ENCODE assay signal across 13 mouse cellular contexts in the genomic region with DNA sequence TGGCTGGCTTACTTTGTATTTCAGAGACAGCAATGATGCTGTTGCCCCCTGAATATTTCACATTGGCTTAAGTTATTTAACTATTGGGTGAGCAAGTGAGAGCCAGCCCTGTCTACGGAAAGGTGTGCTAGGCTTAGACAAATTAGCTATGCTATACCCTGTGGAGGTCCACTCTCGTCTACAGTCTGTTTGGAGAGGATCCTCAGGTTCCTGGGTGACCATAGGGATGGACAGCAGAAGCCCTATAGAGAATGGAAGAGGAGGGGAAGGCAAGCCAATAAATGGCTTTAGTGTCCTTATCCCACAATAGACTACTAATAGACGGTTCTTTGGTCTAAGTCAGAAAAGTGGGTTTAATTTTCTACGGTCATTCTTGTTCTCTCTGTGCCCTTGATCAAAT.
DNase-seq lines count a peak whose midpoint lies in the region; ATAC-seq and TF ChIP-seq lines count a peak whose summit lies in the region.
"Had no signal": no experiment of that assay in that cellular context is flagged by ENCODE, and none has a peak within 500 bp of the region (broad histone marks: within the 10 kb centered on the region; RNA-seq: fewer than 3 reads in every experiment).

No protein-coding gene starts in this region.

- TF ChIP-seq CTCF in kidney, postnatal 0 days (IDR thresholded peaks at IDR 0.05; ENCODE audit: low read depth) = no peak

- H3K4me2 ChIP-seq in hindbrain, embryonic 13.5 days = no peak overlapping the region
- no peak overlapping the region for H3K4me2 ChIP-seq in hindbrain, embryonic 12.5 days (replicated peaks)
- no peak overlapping the region for H3K4me2 ChIP-seq in kidney, postnatal 0 days (ENCODE audit: low read length)
- H3K4me2 ChIP-seq in neural tube, embryonic 12.5 days (replicated peaks) = 0 out of 2 replicates have a peak overlapping the region, but pooled peaks have one; percentile 50
- no peak overlapping the region for H3K4me2 ChIP-seq in limb, embryonic 15.5 days
- H3K4me2 ChIP-seq: liver, embryonic 13.5 days had no signal

- no peaks in the 10 kb centered on the region for H3K27me3 ChIP-seq in hindbrain, embryonic 13.5 days
- H3K27me3 ChIP-seq in hindbrain, embryonic 12.5 days = no peaks in the 10 kb centered on the region
- no peaks in the 10 kb centered on the region for H3K27me3 ChIP-seq in kidney, postnatal 0 days (ENCODE audit: insufficient read depth, low read length)
- H3K27me3 ChIP-seq in neural tube, embryonic 12.5 days (replicated peaks) = no peaks in the 10 kb centered on the region
- H3K27me3 ChIP-seq in limb, embryonic 15.5 days = no peaks in the 10 kb centered on the region
- H3K27me3 ChIP-seq: liver, embryonic 13.5 days; megakaryocyte, embryonic 14.5 days had no signal

- no peaks in the 10 kb centered on the region for H3K36me3 ChIP-seq in hindbrain, embryonic 13.5 days
- no peaks in the 10 kb centered on the region for H3K36me3 ChIP-seq in hindbrain, embryonic 12.5 days
- H3K36me3 ChIP-seq in kidney, postnatal 0 days (ENCODE audit: insufficient read depth, low read length) = no peaks in the 10 kb centered on the region
- H3K36me3 ChIP-seq in neural tube, embryonic 12.5 days = no peaks in the 10 kb centered on the region
- no peaks in the 10 kb centered on the region for H3K36me3 ChIP-seq in limb, embryonic 15.5 days
- H3K36me3 ChIP-seq: heart, embryonic 10.5 days; liver, embryonic 13.5 days had no signal

- no peak for DNase-seq in kidney, postnatal 0 days (ENCODE audit: low spot score)
- DNase-seq in kidney, postnatal 25 days = no peak
- no peak for DNase-seq in neural tube, embryonic 10.5 days (ENCODE audit: extremely low spot score, low spot score)
- no peak for DNase-seq in heart, adult 8-10 months (ENCODE audit: low spot score)
- DNase-seq: B cell, adult 2 months; liver, embryonic 13.5 days had no signal

- 75% methylated on average over 4 of the region's 4 CpGs for WGBS in hindbrain, embryonic 13.5 days
- WGBS in hindbrain, embryonic 12.5 days = 74% methylated on average over 4 of the region's 4 CpGs
- WGBS in kidney, postnatal 0 days = 79% methylated on average over 4 of the region's 4 CpGs
- 42% methylated on average over 4 of the region's 4 CpGs for WGBS in neural tube, embryonic 12.5 days
- WGBS in limb, embryonic 15.5 days = 77% methylated on average over 4 of the region's 4 CpGs

- peaks cover 6% of the 10 kb centered on the region for H3K4me1 ChIP-seq in hindbrain, embryonic 13.5 days (replicated peaks)
- H3K4me1 ChIP-seq in hindbrain, embryonic 12.5 days = peaks cover 4% of the 10 kb centered on the region; the same call in 1 of the 2 replicates
- H3K4me1 ChIP-seq in kidney, postnatal 0 days (replicated peaks; ENCODE audit: insufficient read depth, low read length) = peaks cover 9% of the 10 kb centered on the region; the same call in 1 of the 2 replicates
- H3K4me1 ChIP-seq in neural tube, embryonic 12.5 days = 0 out of 2 replicates have a peak, but pooled peaks cover 5% of the 10 kb centered on the region
- H3K4me1 ChIP-seq in limb, embryonic 15.5 days = peaks cover 20% of the 10 kb centered on the region; the same call in 1 of the 2 replicates
- H3K4me1 ChIP-seq: liver, embryonic 13.5 days; megakaryocyte, embryonic 14.5 days had no signal

- no peak overlapping the region for H3K4me3 ChIP-seq in hindbrain, embryonic 13.5 days
- H3K4me3 ChIP-seq in hindbrain, embryonic 12.5 days = no peak overlapping the region
- H3K4me3 ChIP-seq in kidney, postnatal 0 days (replicated peaks; ENCODE audit: low read depth, low read length) = no peak overlapping the region
- no peak overlapping the region for H3K4me3 ChIP-seq in neural tube, embryonic 12.5 days
- no peak overlapping the region for H3K4me3 ChIP-seq in limb, embryonic 15.5 days
- H3K4me3 ChIP-seq: erythroblast, embryonic 14.5 days; heart, embryonic 10.5 days; liver, embryonic 13.5 days; megakaryocyte, embryonic 14.5 days had no signal

- peak; percentile 28; the same call in 1 of the 2 replicates for ATAC-seq in hindbrain, embryonic 13.5 days (ENCODE audit: low FRiP score)
- no peak for ATAC-seq in hindbrain, embryonic 12.5 days (ENCODE audit: low FRiP score)
- ATAC-seq in kidney, postnatal 0 days (replicated peaks; ENCODE audit: low FRiP score, low read depth) = no peak
- peak; percentile 77; the same call in 1 of the 2 replicates for ATAC-seq in neural tube, embryonic 12.5 days (ENCODE audit: low FRiP score, low read depth)
- ATAC-seq in limb, embryonic 15.5 days (ENCODE audit: insufficient number of reproducible peaks, low FRiP score, low TSS enrichment, low read depth) = no peak

- no peak overlapping the region for H3K9ac ChIP-seq in hindbrain, embryonic 13.5 days
- H3K9ac ChIP-seq in hindbrain, embryonic 12.5 days = no peak overlapping the region
- no peak overlapping the region for H3K9ac ChIP-seq in kidney, postnatal 0 days (ENCODE audit: low read depth, low read length)
- no peak overlapping the region for H3K9ac ChIP-seq in neural tube, embryonic 12.5 days
- H3K9ac ChIP-seq in limb, embryonic 15.5 days = no peak overlapping the region
- H3K9ac ChIP-seq: liver, embryonic 13.5 days had no signal

- H3K9me3 ChIP-seq in hindbrain, embryonic 13.5 days = no peaks in the 10 kb centered on the region
- H3K9me3 ChIP-seq in hindbrain, embryonic 12.5 days (replicated peaks) = no peaks in the 10 kb centered on the region
- no peaks in the 10 kb centered on the region for H3K9me3 ChIP-seq in kidney, postnatal 0 days (replicated peaks; ENCODE audit: low read length)
- no peaks in the 10 kb centered on the region for H3K9me3 ChIP-seq in neural tube, embryonic 12.5 days
- H3K9me3 ChIP-seq in limb, embryonic 15.5 days = no peaks in the 10 kb centered on the region
- H3K9me3 ChIP-seq: heart, embryonic 10.5 days; liver, embryonic 13.5 days had no signal

- H3K27ac ChIP-seq in hindbrain, embryonic 13.5 days = no peak overlapping the region
- no peak overlapping the region for H3K27ac ChIP-seq in hindbrain, embryonic 12.5 days
- H3K27ac ChIP-seq in kidney, postnatal 0 days = peak overlapping the region; percentile 80
- no peak overlapping the region for H3K27ac ChIP-seq in neural tube, embryonic 12.5 days
- H3K27ac ChIP-seq in limb, embryonic 15.5 days = 0 out of 2 replicates have a peak overlapping the region, but pooled peaks have one; percentile 33
- H3K27ac ChIP-seq: heart, embryonic 10.5 days; liver, embryonic 13.5 days had no signal

Comparison
In these comparisons a context has a peak if more than half of its experiments do, and no peak if none do; other contexts are left out.
1. ATAC-seq: peak in hindbrain, embryonic 13.5 days (single experiment) and neural tube, embryonic 12.5 days (single experiment); none in hindbrain, embryonic 12.5 days (single experiment), kidney, postnatal 0 days (single experiment) and limb, embryonic 15.5 days (single experiment).
2. H3K27ac ChIP-seq: peak in kidney, postnatal 0 days (single experiment) and limb, embryonic 15.5 days (single experiment); none in hindbrain, embryonic 13.5 days (single experiment), hindbrain, embryonic 12.5 days (single experiment) and neural tube, embryonic 12.5 days (single experiment).